Mouse (Mus musculus) T-helper 2 cell (primary cell): ENCODE data around the gene Gm45140.

Source experiments
- in situ Hi-C: fragments of 300-600 bp; cut with MboI, MseI; formaldehyde crosslinking; loops from one replicate; pipeline ENCODE4 v1.15.1; 2025; ENCODE audit warnings: high pct_unique_total_duplicates

Gene Gm45140

GRCm38 (mm10) chr6:87742804-87743203 is 92.8 kb downstream of the Gm45140 start:
- in situ Hi-C loops, result no loop called here

GRCm38 (mm10) chr6:87741978-87742377 is 93.6 kb downstream of the Gm45140 start:
- in situ Hi-C loops, result no loop called here

- in situ Hi-C loops, result no loop called here
These were observed 95.1 kb downstream of the Gm45140 start for GRCm38 (mm10) chr6:87740496-87740895.

GRCm38 (mm10) chr6:87739898-87740297 is 95.7 kb downstream of the Gm45140 start:
- in situ Hi-C loops, result no loop called here
